Mouse (Mus musculus): ENCODE results near the gene Lactb. TPM values are rescaled to one million over a fixed set of nuclear protein-coding genes. Genes with fewer than 3 reads are reported as not detected.

The Lactb gene
- polyA plus RNA-seq (2015; fragmentation: Illumina TruSeq; extraction: RNeasy Lipid Tissue Mini Kit (QIAGEN cat#74804); ENCODE audit: low read depth, low replicate concordance): 17.7 TPM

GRCm38 (mm10) chr9:66975239-66975645, at the start of gene Lactb:
Gene Lactb (minus strand): TSS chr9:66975484.

DNA sequence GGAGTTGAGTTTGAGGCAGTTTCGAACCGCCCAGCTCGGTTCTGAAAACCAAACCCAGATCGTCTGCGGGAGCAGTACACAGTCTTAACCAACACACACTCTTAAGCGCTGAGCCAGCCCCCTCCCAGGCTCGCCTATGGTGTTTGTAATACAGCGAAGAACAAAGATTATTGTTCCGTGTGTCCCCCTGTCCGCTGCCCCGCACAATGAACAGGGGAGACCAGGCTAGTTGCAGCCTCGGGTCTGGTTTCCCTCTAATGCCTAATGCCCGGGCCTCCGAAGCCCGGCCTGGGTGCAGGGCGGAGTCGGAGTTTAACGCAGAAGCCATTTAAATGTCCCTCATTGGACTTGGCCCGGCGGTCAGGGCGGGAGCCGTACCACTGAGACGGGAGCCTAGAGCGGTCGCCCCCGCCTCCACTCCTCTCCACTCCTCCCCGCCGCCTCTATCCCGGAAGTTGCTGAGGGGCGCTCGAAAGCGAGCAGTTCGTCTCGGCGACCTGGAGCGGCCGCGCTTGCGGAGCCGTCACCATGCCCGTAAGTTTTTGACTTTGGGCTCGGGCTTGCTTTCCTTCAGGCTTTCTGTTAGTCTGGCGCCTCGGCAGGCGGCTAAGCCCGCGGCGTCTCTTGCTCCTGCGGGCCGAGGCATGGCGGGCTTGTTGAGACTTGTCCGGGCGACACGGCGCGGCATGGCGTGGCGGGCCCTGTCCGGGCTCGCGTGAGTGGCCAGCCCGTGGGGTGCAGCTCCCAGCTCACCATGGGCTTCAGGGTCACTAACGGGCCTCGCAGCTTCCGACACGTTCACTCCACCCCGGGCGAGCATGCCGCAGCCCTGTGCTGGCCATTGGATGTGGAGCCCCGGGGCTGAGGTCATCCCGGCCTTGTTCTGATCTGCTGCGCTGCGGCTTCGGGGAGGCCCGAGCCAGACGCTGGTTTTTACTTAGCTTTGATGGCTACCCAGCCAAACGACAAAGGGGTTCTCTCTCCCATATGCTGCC, 29.3 kb downstream of the Lactb start, which contains the start of gene Rps27l:
Rps27l (plus strand) TSS at position 440 of the 995 bp plus-strand sequence.

GRCm38 (mm10) chr9:66919382-66919971, 55.8 kb downstream of the Lactb start, which contains the start of gene Rab8b:
Gene Rab8b (minus strand): TSS chr9:66919687.

Other genes with a start within 250 kb of the Lactb start
- 20.5 TPM for gene Aph1b, start 180.0 kb downstream of the Lactb start, polyA plus RNA-seq (2015; fragmentation: Illumina TruSeq; extraction: RNeasy Lipid Tissue Mini Kit (QIAGEN cat#74804); ENCODE audit: low read depth, low replicate concordance)
- 0.58 TPM for gene Gm10647, start 178.4 kb downstream of the Lactb start, polyA plus RNA-seq (2015; fragmentation: Illumina TruSeq; extraction: RNeasy Lipid Tissue Mini Kit (QIAGEN cat#74804); ENCODE audit: low read depth, low replicate concordance)
- gene Aph1c, start 140.8 kb downstream of the Lactb start, polyA plus RNA-seq (2015; fragmentation: Illumina TruSeq; extraction: RNeasy Lipid Tissue Mini Kit (QIAGEN cat#74804); ENCODE audit: low read depth, low replicate concordance): 9.4 TPM
- gene Rab8b, start 55.8 kb downstream of the Lactb start, polyA plus RNA-seq (2015; fragmentation: Illumina TruSeq; extraction: RNeasy Lipid Tissue Mini Kit (QIAGEN cat#74804); ENCODE audit: low read depth, low replicate concordance): 29.3 TPM
- gene Rps27l, start 29.4 kb downstream of the Lactb start, polyA plus RNA-seq (2015; fragmentation: Illumina TruSeq; extraction: RNeasy Lipid Tissue Mini Kit (QIAGEN cat#74804); ENCODE audit: low read depth, low replicate concordance): 73.0 TPM
- gene Tpm1, start 73.9 kb upstream of the Lactb start, polyA plus RNA-seq (2015; fragmentation: Illumina TruSeq; extraction: RNeasy Lipid Tissue Mini Kit (QIAGEN cat#74804); ENCODE audit: low read depth, low replicate concordance): 283 TPM

Data from brain, adult 10 weeks (tissue).